Mouse (Mus musculus) heart, embryonic 13.5 days (tissue): ENCODE results near the gene Ercc8. TPM values are rescaled to one million over a fixed set of nuclear protein-coding genes. Genes with fewer than 3 reads are reported as not detected.

Experiments
- ATAC-seq: fragments of 200-750 bp; cut with Nextera tagmentation; 2 replicates; pipeline ENCODE4 v1.8.0; 2017; ENCODE audit warnings: moderate TSS enrichment; ENCODE audit not compliant: insufficient number of reproducible peaks, low FRiP score, low TSS enrichment; ENCODE audit errors: extremely low read depth
- H3K27ac ChIP-seq: fragments of 300-500 bp; sonication (generic); replicated peaks from 2 replicates; pipeline ENCODE4 v1.5.1; 2015; ENCODE audit warnings: moderate library complexity, mild to moderate bottlenecking, inconsistent platforms
- H3K27me3 ChIP-seq: fragments of 300-500 bp; sonication (generic); replicated peaks from 2 replicates; pipeline ENCODE4 v1.6.1; 2015; ENCODE audit warnings: mild to moderate bottlenecking, inconsistent platforms
- H3K36me3 ChIP-seq: fragments of 300-500 bp; sonication (generic); 2 replicates; pipeline ENCODE4 v1.6.1; 2015; ENCODE audit warnings: mild to moderate bottlenecking, inconsistent platforms
- H3K4me1 ChIP-seq: fragments of 300-500 bp; sonication (generic); 2 replicates; pipeline ENCODE4 v1.6.1; 2015; ENCODE audit warnings: inconsistent platforms
- H3K4me2 ChIP-seq: fragments of 300-500 bp; sonication (generic); 2 replicates; pipeline ENCODE4 v1.6.1; 2015; ENCODE audit warnings: inconsistent platforms, mild to moderate bottlenecking, moderate library complexity
- H3K4me3 ChIP-seq: fragments of 300-500 bp; sonication (generic); 2 replicates; pipeline ENCODE4 v1.5.1; 2015; ENCODE audit warnings: moderate library complexity, mild to moderate bottlenecking, inconsistent platforms
- H3K9ac ChIP-seq: fragments of 300-500 bp; sonication (generic); 2 replicates; pipeline ENCODE4 v1.6.1; 2015; ENCODE audit warnings: inconsistent platforms, mild to moderate bottlenecking, moderate library complexity
- H3K9me3 ChIP-seq: fragments of 300-500 bp; sonication (generic); 2 replicates; pipeline ENCODE4 v1.6.1; 2016; ENCODE audit warnings: inconsistent platforms
- WGBS: fragments of 180-500 bp; shearing (Covaris S2); methylation state at CpG from one replicate; pipeline ENCODE4 v1.1.7; 2015; ENCODE audit warnings: mixed read lengths; 5-methylcytosine and 5-hydroxymethylcytosine counted together
- polyA plus RNA-seq: library from polyadenylated mRNA; unstranded; fragments of >200 nt; fragmentation: Nextera tagmentation; extraction: Ambion mirVana; gene quantifications from 2 replicates; pipeline ENCODE4 v1.2.1, GENCODE M21; 2015

Ercc8 gene
- polyA plus RNA-seq = 10.3 and 14.8 TPM in 2 replicates

DNA sequence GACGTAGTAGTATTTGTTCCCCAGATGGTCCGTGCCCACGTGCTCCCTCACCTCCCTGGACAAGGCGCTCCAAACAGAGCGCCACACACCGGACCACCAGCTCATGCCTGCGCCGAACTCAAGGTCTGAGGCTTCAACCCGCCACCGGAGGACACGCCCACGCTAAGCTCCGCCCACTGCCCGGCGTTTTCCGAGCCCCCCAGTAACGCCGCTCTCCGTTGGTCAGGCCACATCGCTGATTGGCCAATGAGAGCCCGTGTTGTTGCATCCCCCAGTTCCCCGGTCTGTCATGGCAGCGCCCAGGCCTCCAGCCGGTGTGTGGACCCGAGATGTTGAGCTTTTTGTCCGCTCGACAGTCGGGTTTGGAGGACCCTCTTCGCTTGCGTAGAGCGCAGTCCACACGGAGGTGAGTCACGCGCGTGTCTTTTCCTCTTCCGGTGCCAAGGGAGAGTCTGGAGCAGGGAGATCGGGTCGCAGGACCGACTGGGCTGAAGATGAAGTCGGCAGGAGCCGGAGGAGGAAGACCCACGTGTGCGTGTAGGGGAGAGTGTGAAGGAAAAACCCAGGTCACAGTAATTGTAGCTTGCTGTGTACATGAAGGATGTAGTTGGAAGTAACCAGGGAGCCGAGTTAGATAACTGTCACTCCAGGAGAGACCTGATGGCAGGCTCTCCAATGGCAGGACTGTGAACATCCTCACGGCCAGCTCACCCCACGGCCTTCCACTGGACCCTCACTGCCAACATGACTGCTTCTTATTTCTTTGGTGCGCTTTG is at the start of gene Ercc8, which contains the start of gene Ndufaf2:
TSS of gene Ercc8 (plus strand) at position 267 of the 776 bp plus-strand sequence.
TSS of gene Ndufaf2 (minus strand) at position 159 of the 776 bp plus-strand sequence.
- Histone ChIP-seq H3K4me1 (peaks cover 13% of the 10 kb centered on the region), H3K9ac (peak within 1 kb of the TSS; percentile 89), H3K36me3 (peaks cover 13% of the 10 kb centered on the region), H3K4me3 (peak within 1 kb of the TSS; percentile 96), H3K27me3 (no peaks in the 10 kb centered on the region), H3K4me2 (peak within 1 kb of the TSS; percentile 95), H3K9me3 (no peaks in the 10 kb centered on the region), H3K27ac (0 out of 2 replicates have a peak within 1 kb of the TSS, but pooled peaks have one; percentile 21)
- under 1% methylated on average over 47 of the region's 47 CpGs for WGBS
- ATAC-seq = peak; percentile 96

DNA sequence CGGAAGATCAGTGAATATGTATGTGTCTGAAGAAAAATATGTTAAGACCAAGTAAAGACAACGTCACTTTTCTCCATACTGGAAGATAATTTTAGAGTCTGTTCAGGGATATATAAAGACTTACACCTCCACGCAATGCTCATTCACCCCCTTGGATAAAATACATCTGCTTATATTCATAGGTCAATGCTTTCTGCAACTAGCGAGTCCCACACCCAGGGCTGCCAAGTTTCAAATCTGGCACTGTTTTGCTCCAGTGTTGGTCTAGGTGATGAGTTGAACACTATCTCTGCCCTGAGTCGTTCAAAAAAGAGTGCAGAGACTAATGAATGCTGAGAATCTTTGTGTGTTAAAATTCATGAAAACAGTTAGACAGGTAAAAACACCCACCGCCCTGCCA is 47.6 kb upstream of the Ercc8 start:
- no peak overlapping the region for H3K27ac ChIP-seq
- WGBS = 73% methylated on average over 6 of the region's 6 CpGs
- no peak for ATAC-seq

DNA sequence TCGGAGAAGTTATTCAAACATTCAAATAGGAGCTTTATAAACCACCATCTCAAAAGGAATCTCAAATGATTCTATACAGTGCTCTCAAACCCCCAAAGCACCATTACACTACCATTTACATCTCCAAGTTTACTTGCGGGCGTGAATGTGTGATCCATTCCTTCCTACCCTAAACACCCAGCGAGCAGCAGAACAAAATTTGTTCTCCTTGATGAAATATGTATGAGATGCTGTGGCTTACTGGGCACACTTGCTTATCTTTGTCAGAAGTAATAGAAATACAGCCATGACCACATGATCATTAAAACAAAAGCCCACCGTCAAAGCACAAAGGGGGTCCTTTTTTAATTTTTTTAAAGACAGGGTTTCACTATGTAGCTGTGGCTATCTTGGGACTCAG is 45.0 kb upstream of the Ercc8 start:
- 87% methylated on average over 5 of the region's 5 CpGs for WGBS
- Histone ChIP-seq H3K4me3 (no peak overlapping the region), H3K4me1 (peaks cover 17% of the 10 kb centered on the region), H3K9me3 (no peaks in the 10 kb centered on the region), H3K27ac (no peak overlapping the region), H3K27me3 (no peaks in the 10 kb centered on the region), H3K9ac (no peak overlapping the region), H3K36me3 (no peaks in the 10 kb centered on the region), H3K4me2 (no peak overlapping the region)
- ATAC-seq = no peak

More for the DNA sequence above, 47.6 kb upstream of the Ercc8 start:
- Histone ChIP-seq H3K4me2 (no peak overlapping the region), H3K4me1 (0 out of 2 replicates have a peak, but pooled peaks cover 7% of the 10 kb centered on the region), H3K36me3 (no peaks in the 10 kb centered on the region), H3K27me3 (no peaks in the 10 kb centered on the region), H3K9me3 (no peaks in the 10 kb centered on the region), H3K4me3 (no peak overlapping the region), H3K9ac (no peak overlapping the region)

DNA sequence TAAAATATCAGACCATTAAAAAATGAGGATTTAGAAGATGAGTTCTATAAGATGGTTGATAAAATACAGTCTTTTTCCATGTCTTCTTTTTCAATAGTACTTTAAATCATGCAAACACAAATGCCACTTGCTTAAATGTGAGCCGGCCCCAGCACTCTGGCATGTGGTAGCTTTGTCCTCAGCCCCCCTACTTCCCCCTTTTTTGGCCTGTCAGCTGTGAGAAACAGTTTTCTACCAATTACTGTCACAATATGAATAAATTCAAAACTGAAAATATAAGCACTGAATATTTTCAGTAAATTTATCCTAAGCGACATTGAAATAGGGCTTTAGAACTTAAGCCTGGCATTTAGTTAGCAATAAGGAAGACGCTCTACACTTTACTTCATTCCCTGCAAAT is 44.3 kb upstream of the Ercc8 start:
- H3K4me2 ChIP-seq = no peak overlapping the region
- H3K4me1 ChIP-seq = peaks cover 21% of the 10 kb centered on the region
- H3K4me3 ChIP-seq = no peak overlapping the region
- H3K27ac ChIP-seq = no peak overlapping the region
- no peaks in the 10 kb centered on the region for H3K36me3 ChIP-seq
- H3K9me3 ChIP-seq = no peaks in the 10 kb centered on the region
- H3K9ac ChIP-seq = no peak overlapping the region
- 84% methylated on average over 3 of the region's 3 CpGs for WGBS
- H3K27me3 ChIP-seq = no peaks in the 10 kb centered on the region
- no peak for ATAC-seq

DNA sequence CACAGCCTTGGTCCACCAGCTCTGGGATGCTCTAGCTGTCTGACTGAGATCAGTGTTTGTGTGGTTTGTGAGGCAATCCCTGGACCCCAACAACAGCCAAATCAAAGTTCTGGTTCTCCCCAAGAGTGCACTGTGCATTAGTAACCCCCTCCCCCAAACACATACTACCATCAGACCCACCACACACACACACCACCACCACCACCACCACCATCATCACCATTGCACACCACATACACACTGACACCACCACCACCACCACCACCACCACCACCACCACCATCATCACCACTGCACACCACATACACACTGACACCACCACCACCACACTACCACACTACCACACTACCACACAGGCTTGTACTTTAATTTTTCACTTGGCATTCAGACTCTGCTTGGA is 40.9 kb upstream of the Ercc8 start:
- no peaks in the 10 kb centered on the region for H3K27me3 ChIP-seq
- H3K36me3 ChIP-seq = no peaks in the 10 kb centered on the region
- H3K27ac ChIP-seq = no peak overlapping the region
- ATAC-seq = no peak
- no peak overlapping the region for H3K4me3 ChIP-seq
- H3K4me1 ChIP-seq = peaks cover 30% of the 10 kb centered on the region
- H3K4me2 ChIP-seq = no peak overlapping the region
- no peak overlapping the region for H3K9ac ChIP-seq
- H3K9me3 ChIP-seq = no peaks in the 10 kb centered on the region

DNA sequence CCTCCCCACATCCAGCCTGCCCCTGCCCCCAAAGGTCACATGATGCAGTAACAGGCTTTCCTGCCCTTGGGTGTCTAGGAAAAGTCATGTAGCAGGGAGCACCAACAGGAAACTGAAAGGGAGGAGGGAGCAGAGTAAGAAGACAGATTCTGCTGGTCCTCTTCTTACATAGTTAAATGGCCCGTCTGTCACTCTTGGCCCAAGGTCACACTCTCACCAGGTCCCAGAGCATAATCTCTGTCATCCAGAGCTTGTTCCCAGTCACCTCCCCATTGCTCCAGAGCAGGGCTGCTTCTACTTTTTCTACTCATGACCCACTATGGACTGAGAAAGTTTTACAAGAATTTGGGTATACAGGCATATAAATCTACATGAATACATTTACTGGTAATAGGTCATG is 40.3 kb upstream of the Ercc8 start:
- 34% methylated on average over 1 of the region's 1 CpGs for WGBS
- Histone ChIP-seq H3K27me3 (no peaks in the 10 kb centered on the region), H3K27ac (no peak overlapping the region), H3K36me3 (no peaks in the 10 kb centered on the region), H3K4me1 (peaks cover 30% of the 10 kb centered on the region), H3K4me3 (no peak overlapping the region), H3K4me2 (no peak overlapping the region), H3K9ac (no peak overlapping the region), H3K9me3 (no peaks in the 10 kb centered on the region)
- no peak for ATAC-seq

DNA sequence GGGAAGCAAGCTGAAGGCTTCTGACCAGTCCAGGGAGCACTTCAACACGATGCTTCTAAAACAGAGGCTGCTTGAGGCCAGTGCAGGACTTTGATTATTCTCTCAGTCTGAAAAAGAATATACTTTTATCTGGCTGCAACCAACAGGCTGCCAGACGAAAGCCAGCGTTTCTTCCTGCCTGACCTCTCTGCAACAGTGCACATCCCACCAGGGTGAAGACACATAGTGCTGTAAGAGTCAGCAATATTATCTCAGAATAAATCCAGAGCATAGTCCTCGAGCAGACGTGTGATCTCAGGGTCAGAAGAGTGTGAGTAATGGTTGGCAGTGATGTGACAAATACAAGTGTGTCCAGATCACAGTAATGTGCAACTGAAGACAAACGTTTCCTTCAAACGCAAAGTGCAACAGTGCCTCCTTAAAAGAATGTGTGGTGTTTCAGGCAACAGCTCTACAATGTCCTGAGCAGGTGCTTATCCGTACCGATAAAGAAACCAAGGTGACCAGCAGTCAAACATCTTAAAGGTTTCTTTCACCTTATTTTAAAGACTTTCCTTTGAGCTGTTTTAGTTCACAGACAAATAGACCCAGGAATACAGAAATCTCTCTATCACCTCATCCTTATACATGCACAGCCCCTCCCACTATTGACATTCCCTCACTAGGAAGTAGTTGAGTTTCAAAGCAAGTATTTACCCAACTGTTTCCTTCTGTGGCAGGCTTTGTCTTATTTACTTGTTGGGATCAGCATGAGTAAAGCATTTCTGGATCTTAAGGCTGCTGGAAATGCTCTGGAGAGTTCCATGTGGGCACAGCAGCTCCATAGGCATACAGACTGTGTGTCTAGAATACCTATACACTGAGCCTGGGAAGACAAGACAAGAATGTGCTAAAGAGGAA is 38.9 kb upstream of the Ercc8 start:
- Histone ChIP-seq H3K4me1 (peaks cover 30% of the 10 kb centered on the region), H3K4me2 (0 out of 2 replicates have a peak overlapping the region, but pooled peaks have one; percentile 3), H3K36me3 (no peaks in the 10 kb centered on the region), H3K9me3 (no peaks in the 10 kb centered on the region), H3K27ac (0 out of 2 replicates have a peak overlapping the region, but pooled peaks have one; percentile 37), H3K27me3 (no peaks in the 10 kb centered on the region), H3K9ac (no peak overlapping the region), H3K4me3 (no peak overlapping the region)
- 31% methylated on average over 9 of the region's 9 CpGs for WGBS
- no peak for ATAC-seq

DNA sequence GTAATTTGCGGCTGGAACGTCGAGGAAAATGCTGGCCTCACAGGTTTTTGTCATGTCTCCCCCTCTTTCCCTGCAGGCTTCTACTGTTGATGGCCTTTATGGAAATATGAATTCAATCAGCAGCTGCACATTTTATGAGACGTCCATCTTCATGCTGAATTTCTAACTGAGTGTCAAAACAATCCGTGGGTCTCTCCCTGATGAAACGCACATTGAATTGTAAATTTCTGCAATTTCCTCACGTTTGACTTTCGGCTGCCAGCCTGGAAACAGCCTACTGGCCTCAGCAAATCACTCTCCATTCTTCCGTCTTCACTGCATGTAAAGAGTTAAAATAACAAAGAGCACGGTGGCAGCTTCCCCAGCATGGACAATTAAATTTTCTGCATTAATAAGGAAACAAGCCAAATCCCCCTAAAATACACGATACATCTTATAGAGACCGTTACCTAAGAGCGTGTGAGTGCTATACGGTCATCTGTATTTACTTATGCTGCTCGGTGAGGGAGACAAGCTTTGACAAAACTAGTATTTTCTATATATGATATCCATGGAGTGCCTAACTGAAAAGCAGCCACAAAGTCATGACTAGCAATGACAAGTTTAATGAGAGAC is 35.3 kb upstream of the Ercc8 start:
- no peak for ATAC-seq
- 75% methylated on average over 15 of the region's 15 CpGs for WGBS

DNA sequence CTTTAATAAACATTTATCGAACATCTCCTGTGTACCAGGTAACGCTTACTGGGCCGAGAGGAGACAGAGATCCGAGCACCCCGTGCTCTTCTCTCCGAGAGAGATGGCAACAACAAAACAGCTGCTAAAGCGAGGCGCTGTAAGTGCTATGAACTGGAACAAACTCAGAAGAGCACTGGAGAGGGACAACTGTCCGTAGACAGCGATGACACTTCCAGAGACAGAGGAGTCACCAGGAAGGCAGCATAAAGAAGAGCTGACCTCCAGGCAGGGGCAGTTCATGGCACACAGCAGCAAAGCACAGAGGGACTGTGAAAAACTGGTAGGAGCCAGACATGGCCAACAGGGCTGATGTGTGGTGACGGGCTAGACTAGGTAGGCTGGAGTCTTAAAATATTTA is 34.4 kb upstream of the Ercc8 start:
- no peak overlapping the region for H3K27ac ChIP-seq
- no peak overlapping the region for H3K4me2 ChIP-seq
- H3K27me3 ChIP-seq = no peaks in the 10 kb centered on the region
- peaks cover 11% of the 10 kb centered on the region for H3K4me1 ChIP-seq
- ATAC-seq = no peak
- H3K9me3 ChIP-seq = no peaks in the 10 kb centered on the region
- H3K9ac ChIP-seq = no peak overlapping the region
- WGBS = 75% methylated on average over 11 of the region's 11 CpGs
- no peaks in the 10 kb centered on the region for H3K36me3 ChIP-seq
- no peak overlapping the region for H3K4me3 ChIP-seq

More for the DNA sequence above, 35.3 kb upstream of the Ercc8 start:
- Histone ChIP-seq H3K9ac (no peak overlapping the region), H3K4me3 (no peak overlapping the region), H3K4me2 (no peak overlapping the region), H3K9me3 (no peaks in the 10 kb centered on the region), H3K4me1 (peaks cover 15% of the 10 kb centered on the region), H3K27me3 (no peaks in the 10 kb centered on the region), H3K36me3 (no peaks in the 10 kb centered on the region), H3K27ac (no peak overlapping the region)

DNA sequence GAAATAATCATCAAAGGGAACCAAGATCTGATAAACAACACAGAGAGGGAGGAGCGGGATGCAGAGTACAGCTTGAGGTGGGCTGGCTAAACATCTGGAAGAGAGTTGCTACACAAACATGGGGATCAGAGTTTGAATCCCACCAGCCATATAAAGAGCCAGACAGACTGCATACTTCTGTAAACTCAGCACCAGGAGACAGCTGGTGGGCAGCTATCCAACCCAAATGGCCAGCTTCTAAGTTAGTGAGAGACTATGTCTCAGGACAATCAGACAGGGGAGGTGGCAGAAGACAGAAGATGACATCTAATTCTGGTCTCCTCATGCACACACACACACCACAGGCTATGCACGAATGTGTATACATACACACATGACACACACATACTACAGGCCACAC is 32.3 kb upstream of the Ercc8 start:
- Histone ChIP-seq H3K27me3 (no peaks in the 10 kb centered on the region), H3K4me3 (no peak overlapping the region), H3K36me3 (no peaks in the 10 kb centered on the region), H3K9ac (no peak overlapping the region), H3K9me3 (no peaks in the 10 kb centered on the region), H3K4me1 (no peaks in the 10 kb centered on the region), H3K27ac (no peak overlapping the region), H3K4me2 (no peak overlapping the region)
- no peak for ATAC-seq
- WGBS = 88% methylated on average over 2 of the region's 2 CpGs

DNA sequence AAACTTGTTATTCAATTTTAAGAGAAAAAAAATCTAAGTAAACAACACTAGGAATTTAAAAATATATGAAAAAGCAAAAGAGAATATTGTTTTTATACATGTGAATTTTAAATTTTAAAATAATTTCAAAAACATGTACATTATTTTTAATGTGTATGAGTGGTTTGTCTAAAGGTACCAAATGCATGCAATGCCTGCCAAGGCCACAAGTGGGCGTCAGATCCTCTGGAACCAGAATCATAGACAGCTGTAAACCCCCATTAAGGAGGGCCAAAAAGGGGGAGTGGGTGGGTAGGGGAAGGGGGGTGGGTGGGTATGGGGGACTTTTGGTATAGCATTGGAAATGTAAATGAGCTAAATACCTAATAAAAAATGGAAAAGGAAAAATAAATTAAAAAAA is 31.4 kb upstream of the Ercc8 start:
- Histone ChIP-seq H3K9ac (no peak overlapping the region), H3K4me1 (peaks cover 3% of the 10 kb centered on the region), H3K4me2 (no peak overlapping the region), H3K27ac (no peak overlapping the region), H3K36me3 (no peaks in the 10 kb centered on the region), H3K4me3 (no peak overlapping the region), H3K9me3 (no peaks in the 10 kb centered on the region), H3K27me3 (no peaks in the 10 kb centered on the region)
- ATAC-seq = no peak
- 4% methylated on average over 1 of the region's 1 CpGs for WGBS
